Mouse (Mus musculus) midbrain, embryonic 12.5 days (tissue): ENCODE measurements around the gene Ccp110. TPM values are rescaled to one million over a fixed set of nuclear protein-coding genes. Genes with fewer than 3 reads are reported as not detected.

ENCODE experiments used
- ATAC-seq: fragments of 200-750 bp; cut with Nextera tagmentation; 2 replicates; pipeline ENCODE4 v1.8.0; 2017; ENCODE audit warnings: low read depth, moderate TSS enrichment, moderate library complexity; ENCODE audit not compliant: low FRiP score
- H3K27ac ChIP-seq: fragments of 300-500 bp; sonication (generic); replicated peaks from 2 replicates; pipeline ENCODE4 v1.5.1; 2016; ENCODE audit warnings: mild to moderate bottlenecking
- H3K27me3 ChIP-seq: fragments of 300-500 bp; sonication (generic); 2 replicates; pipeline ENCODE4 v1.6.1; 2016; ENCODE audit warnings: mild to moderate bottlenecking
- H3K36me3 ChIP-seq: fragments of 300-500 bp; sonication (generic); 2 replicates; pipeline ENCODE4 v1.6.1; 2016
- H3K4me1 ChIP-seq: fragments of 300-500 bp; sonication (generic); 2 replicates; pipeline ENCODE4 v1.6.1; 2016
- H3K4me2 ChIP-seq: fragments of 300-500 bp; sonication (generic); replicated peaks from 2 replicates; pipeline ENCODE4 v1.6.1; 2016; ENCODE audit warnings: mild to moderate bottlenecking, moderate library complexity
- H3K4me3 ChIP-seq: fragments of 300-500 bp; sonication (generic); 2 replicates; pipeline ENCODE4 v1.5.1; 2016; ENCODE audit warnings: mild to moderate bottlenecking
- H3K9ac ChIP-seq: fragments of 300-500 bp; sonication (generic); replicated peaks from 2 replicates; pipeline ENCODE4 v1.6.1; 2016; ENCODE audit warnings: mild to moderate bottlenecking, moderate library complexity
- H3K9me3 ChIP-seq: fragments of 300-500 bp; sonication (generic); 2 replicates; pipeline ENCODE4 v1.6.1; 2016; ENCODE audit warnings: mild to moderate bottlenecking
- WGBS: fragments of 180-500 bp; shearing (Covaris S2); methylation state at CpG from one replicate; pipeline ENCODE4 v1.1.7; 2016; 5-methylcytosine and 5-hydroxymethylcytosine counted together
- polyA plus RNA-seq: library from polyadenylated mRNA; unstranded; fragments of >200 nt; fragmentation: Nextera tagmentation; extraction: Ambion mirVana; gene quantifications from 2 replicates; pipeline ENCODE4 v1.2.1, GENCODE M21; 2016

Ccp110 gene
- polyA plus RNA-seq, 1 experiment from 2014 or later: 40.7 TPM

DNA sequence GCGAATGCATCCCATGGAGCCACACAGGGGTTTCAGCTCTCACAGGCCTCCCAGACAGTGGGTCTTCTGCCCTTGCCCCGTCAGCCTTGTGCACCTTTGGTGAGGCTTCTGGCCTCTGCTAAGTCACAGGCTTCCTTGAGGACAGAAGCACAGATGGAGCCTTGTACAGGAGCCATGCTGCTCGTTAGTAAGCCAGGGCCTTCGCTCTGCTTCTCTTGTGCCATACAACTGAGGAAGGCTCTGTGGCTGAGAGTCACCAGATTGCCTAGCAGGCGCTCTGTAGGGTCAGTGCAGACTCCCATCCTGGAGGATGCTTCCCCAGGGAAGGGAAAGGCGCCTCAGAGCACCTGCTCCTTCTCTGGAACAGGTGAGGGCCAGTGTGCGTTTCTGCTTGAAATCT, 63.6 kb downstream of the Ccp110 start:
- Histone ChIP-seq H3K4me1 (no peaks in the 10 kb centered on the region), H3K27ac (no peak overlapping the region; the same call in 1 of the 2 replicates), H3K4me2 (no peak overlapping the region), H3K36me3 (peaks cover 44% of the 10 kb centered on the region), H3K9ac (no peak overlapping the region), H3K4me3 (no peak overlapping the region), H3K9me3 (no peaks in the 10 kb centered on the region), H3K27me3 (no peaks in the 10 kb centered on the region)
- ATAC-seq: no peak; the same call in 1 of the 2 replicates
- 82% methylated on average over 7 of the region's 7 CpGs for WGBS

DNA sequence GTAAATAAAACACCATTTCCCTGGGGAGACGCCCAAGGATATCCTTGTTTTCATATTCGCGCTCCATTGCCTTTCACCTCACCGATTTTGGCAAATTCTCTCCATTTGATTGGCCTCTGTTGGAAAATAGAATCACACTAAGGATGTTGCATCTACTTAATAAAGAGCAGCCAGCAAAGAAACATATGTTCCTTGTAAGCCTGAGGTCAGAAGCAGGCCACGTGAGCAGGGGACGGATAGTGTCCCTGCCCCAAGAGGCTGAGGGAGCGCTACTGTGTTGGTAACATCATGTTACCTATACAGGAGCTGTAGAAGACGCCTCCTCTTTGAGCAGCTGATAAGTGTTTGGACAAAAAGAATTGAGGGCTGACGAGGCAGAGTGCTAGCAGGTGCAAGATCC, 64.1 kb downstream of the Ccp110 start:
- H3K4me3 ChIP-seq: no peak overlapping the region
- no peak overlapping the region for H3K4me2 ChIP-seq
- H3K27ac ChIP-seq: no peak overlapping the region; the same call in 1 of the 2 replicates
- ATAC-seq: no peak
- 85% methylated on average over 9 of the region's 9 CpGs for WGBS
- peaks cover 49% of the 10 kb centered on the region for H3K36me3 ChIP-seq
- no peaks in the 10 kb centered on the region for H3K9me3 ChIP-seq
- H3K9ac ChIP-seq: no peak overlapping the region
- H3K4me1 ChIP-seq: no peaks in the 10 kb centered on the region
- H3K27me3 ChIP-seq: no peaks in the 10 kb centered on the region

DNA sequence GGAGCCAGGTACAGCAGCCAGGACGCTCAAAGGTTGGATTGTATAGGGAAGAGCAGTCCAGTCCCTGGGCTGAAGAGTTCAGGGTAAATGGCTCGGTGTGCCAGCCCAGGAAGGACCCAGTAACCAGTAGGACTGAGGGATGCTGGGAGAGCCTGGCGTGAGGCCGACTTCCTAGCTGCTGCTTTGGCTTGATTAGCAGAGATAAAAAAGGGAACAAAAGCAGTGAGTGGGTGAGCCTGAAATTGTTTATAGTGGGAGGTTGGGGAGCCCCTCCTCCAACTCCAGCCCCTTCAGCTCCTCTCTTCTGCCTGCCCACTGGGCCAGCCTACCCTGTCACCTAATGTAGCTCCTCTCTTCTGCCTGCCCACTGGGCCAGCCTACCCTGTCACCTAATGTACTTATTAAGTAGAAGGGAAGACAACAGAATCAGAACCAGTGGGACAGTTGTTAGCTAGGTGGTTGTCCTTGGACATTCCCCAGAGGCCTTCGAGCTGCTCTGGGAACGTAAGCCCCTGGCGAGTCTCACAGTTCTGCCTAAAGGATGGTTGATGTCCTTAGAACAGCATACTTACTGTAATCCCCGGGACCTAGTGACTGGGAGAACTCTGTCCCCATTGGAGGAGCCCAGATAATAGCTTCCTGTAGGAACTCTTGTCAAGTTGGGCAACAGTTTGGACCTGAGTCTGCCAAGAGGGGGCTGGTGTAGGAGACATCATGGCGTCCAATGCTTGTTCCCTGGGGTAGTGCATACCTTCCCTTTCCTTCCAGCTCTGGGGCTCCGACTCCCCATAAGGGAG, 65.4 kb downstream of the Ccp110 start:
- Histone ChIP-seq H3K27me3 (no peaks in the 10 kb centered on the region), H3K4me3 (no peak overlapping the region), H3K4me2 (no peak overlapping the region), H3K9ac (no peak overlapping the region), H3K4me1 (no peaks in the 10 kb centered on the region), H3K9me3 (no peaks in the 10 kb centered on the region), H3K36me3 (peaks cover 40% of the 10 kb centered on the region), H3K27ac (no peak overlapping the region)
- ATAC-seq: no peak
- 86% methylated on average over 10 of the region's 10 CpGs for WGBS

DNA sequence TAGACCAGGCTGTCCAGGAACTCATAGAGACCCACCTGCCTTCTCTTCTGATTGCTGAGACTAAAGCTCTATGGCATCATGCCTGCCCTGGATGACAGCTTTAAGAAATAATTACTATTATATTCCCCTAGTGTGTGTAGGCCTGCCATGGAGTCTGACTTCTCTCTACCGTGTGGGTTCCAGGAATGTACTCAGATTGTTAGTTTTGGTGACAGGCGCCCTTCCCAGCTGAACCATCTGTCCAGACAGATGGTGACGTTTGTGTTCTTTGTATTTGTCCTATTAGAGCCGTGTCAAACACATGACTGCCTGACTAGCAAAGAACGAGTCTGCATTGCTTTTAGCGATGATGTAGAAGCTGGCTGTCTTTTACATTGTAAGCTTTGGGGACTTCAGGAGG, 66.2 kb downstream of the Ccp110 start:
- Histone ChIP-seq H3K4me1 (no peaks in the 10 kb centered on the region), H3K36me3 (peaks cover 34% of the 10 kb centered on the region), H3K4me2 (no peak overlapping the region), H3K4me3 (no peak overlapping the region), H3K27ac (0 out of 2 replicates have a peak overlapping the region, but pooled peaks have one; percentile 43), H3K9me3 (no peaks in the 10 kb centered on the region), H3K9ac (no peak overlapping the region), H3K27me3 (no peaks in the 10 kb centered on the region)
- 71% methylated on average over 6 of the region's 6 CpGs for WGBS
- ATAC-seq: no peak

DNA sequence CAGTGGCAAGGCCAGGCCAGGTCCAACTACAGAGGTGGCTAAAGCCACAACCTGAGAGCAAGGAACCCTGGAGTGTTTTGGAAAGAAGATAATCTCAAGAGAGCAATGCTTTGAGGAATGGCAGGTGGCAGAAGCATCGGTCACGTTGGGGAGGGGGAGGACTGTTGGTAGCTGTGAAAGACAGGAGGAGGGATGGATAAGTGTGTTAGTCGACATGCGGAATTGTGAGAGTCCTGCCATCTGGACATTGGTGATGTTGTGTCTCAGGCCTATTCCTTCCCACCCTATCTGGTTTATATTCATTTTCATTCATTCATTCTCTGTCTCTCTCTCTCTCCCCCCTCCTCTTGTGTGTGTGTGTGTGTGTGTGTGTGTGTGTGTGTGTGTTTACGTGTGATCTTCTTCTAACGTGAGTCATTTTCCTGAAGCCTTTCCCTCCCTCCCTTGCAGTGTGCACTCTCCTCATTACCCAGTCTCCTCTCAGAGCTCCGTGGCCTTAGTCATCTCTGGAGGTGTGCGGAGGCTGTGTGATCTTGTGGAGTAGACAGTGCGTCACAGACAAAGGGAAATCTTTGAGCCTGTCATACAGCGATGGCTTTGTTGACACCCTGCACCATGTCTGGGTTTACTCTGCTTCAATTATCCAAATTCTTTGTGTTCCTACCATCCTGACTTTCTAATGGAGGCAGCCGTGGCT, 71.1 kb downstream of the Ccp110 start:
- no peak overlapping the region for H3K9ac ChIP-seq
- H3K4me3 ChIP-seq: no peak overlapping the region
- no peaks in the 10 kb centered on the region for H3K9me3 ChIP-seq
- H3K4me1 ChIP-seq: no peaks in the 10 kb centered on the region
- H3K27ac ChIP-seq: no peak overlapping the region
- H3K27me3 ChIP-seq: no peaks in the 10 kb centered on the region
- WGBS: 91% methylated on average over 11 of the region's 11 CpGs
- H3K4me2 ChIP-seq: no peak overlapping the region
- ATAC-seq: no peak
- H3K36me3 ChIP-seq: peaks cover 27% of the 10 kb centered on the region

DNA sequence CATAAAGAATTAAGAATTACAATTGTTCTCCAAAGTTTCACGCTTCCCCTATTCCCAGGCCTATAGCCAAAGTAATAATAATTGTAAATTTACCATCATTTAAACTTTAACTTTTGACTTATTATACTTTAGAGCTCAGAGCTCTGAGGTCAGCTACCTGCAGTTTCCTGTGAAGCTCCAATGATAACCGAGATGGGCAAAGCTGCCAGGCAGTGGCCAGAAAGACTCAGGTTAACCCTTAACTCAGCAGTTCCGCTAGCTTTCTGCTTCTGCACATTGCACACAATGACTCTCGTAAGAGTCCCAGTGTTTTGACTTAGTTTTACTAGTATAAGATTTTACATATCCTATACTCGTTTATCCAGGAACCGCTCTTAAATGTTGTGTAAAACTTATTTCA, 73.7 kb downstream of the Ccp110 start:
- no peak for ATAC-seq
- Histone ChIP-seq H3K27me3 (no peaks in the 10 kb centered on the region), H3K36me3 (peaks cover 14% of the 10 kb centered on the region), H3K4me3 (no peak overlapping the region), H3K27ac (no peak overlapping the region), H3K9me3 (no peaks in the 10 kb centered on the region), H3K9ac (no peak overlapping the region), H3K4me2 (no peak overlapping the region), H3K4me1 (no peaks in the 10 kb centered on the region)
- WGBS: 86% methylated on average over 6 of the region's 6 CpGs

Other genes with a start within 250 kb of the Ccp110 start
- gene Itpripl2, start 220.6 kb upstream of the Ccp110 start, polyA plus RNA-seq: 2.0 and 2.2 TPM in 2 replicates
- 86.3 and 91.5 TPM in 2 replicates for gene Coq7, start 179.2 kb upstream of the Ccp110 start, polyA plus RNA-seq
- 9.1 and 10.4 TPM in 2 replicates for gene Tmc7, start 127.8 kb upstream of the Ccp110 start, polyA plus RNA-seq
- 0.21 and 0.23 TPM in 2 replicates for gene Tmc5, start 115.3 kb upstream of the Ccp110 start, polyA plus RNA-seq
- gene Gde1, start 6.8 kb upstream of the Ccp110 start, polyA plus RNA-seq: 106 and 108 TPM in 2 replicates
- gene Vps35l, start 27.7 kb downstream of the Ccp110 start, polyA plus RNA-seq: 89.4 and 95.3 TPM in 2 replicates
- 2.7 and 3.5 TPM in 2 replicates for gene Iqck, start 143.2 kb downstream of the Ccp110 start, polyA plus RNA-seq
- 110 and 115 TPM in 2 replicates for gene Knop1, start 143.7 kb downstream of the Ccp110 start, polyA plus RNA-seq